Mouse (Mus musculus): Measurements from ENCODE around the gene Nudt19.
A peak's percentile ranks its signal among the peaks of the same experiment; 100 is the strongest.
"Not testable (repeated sequence)": the region's sequence is repeated elsewhere in the genome, so short reads cannot be mapped to it uniquely, and the experiment has no call there.

The Nudt19 gene

GRCm38 (mm10) chr7:35565965-35566364 is 9.9 kb upstream of the Nudt19 start:
- not testable (repeated sequence) for DNase-seq (ENCODE audit: low spot score in 2 of 2)

GRCm38 (mm10) chr7:35564872-35565271 is 8.8 kb upstream of the Nudt19 start:
- DNase-seq (ENCODE audit: low spot score in 2 of 2): not testable (repeated sequence)

- no peak for DNase-seq (ENCODE audit: low spot score in 2 of 2)
These were observed 8.2 kb upstream of the Nudt19 start for GRCm38 (mm10) chr7:35564067-35564865.

GRCm38 (mm10) chr7:35563071-35563470 is 7.0 kb upstream of the Nudt19 start:
- DNase-seq (ENCODE audit: low spot score in 2 of 2): no peak

GRCm38 (mm10) chr7:35559838-35560237 is 3.7 kb upstream of the Nudt19 start:
- DNase-seq (ENCODE audit: low spot score in 2 of 2): no peak

- no peak for DNase-seq (ENCODE audit: low spot score in 2 of 2)
These were observed 2.6 kb upstream of the Nudt19 start for GRCm38 (mm10) chr7:35558681-35559080.

- no peak for DNase-seq (ENCODE audit: low spot score in 2 of 2)
These were observed 1.5 kb upstream of the Nudt19 start for GRCm38 (mm10) chr7:35557577-35557976.

- no peak for DNase-seq (ENCODE audit: low spot score in 2 of 2)
These were observed 801 bp upstream of the Nudt19 start for GRCm38 (mm10) chr7:35556905-35557304.

- peak; percentile 91 to 92 for DNase-seq (ENCODE audit: low spot score in 2 of 2)
These were observed 590 bp downstream of the Nudt19 start for GRCm38 (mm10) chr7:35555224-35556204.

- peak; percentile 35 to 41 for DNase-seq (ENCODE audit: low spot score in 2 of 2)
These were observed 1.4 kb downstream of the Nudt19 start for GRCm38 (mm10) chr7:35554605-35555175.

- DNase-seq (ENCODE audit: low spot score in 2 of 2): peak; percentile 8 to 30
These were observed 2.1 kb downstream of the Nudt19 start for GRCm38 (mm10) chr7:35553751-35554604.

GRCm38 (mm10) chr7:35545881-35546280 is 10.2 kb downstream of the Nudt19 start:
- DNase-seq (ENCODE audit: low spot score in 2 of 2): peak; percentile 53 to 76

- DNase-seq (ENCODE audit: low spot score in 2 of 2): no peak
These were observed 18.5 kb downstream of the Nudt19 start, which contains the start of gene Tdrd12 for GRCm38 (mm10) chr7:35537562-35537961. Gene Tdrd12 (minus strand): TSS chr7:35537745.

GRCm38 (mm10) chr7:35535750-35536512 is 20.2 kb downstream of the Nudt19 start:
- no peak for DNase-seq (ENCODE audit: low spot score in 2 of 2)

- DNase-seq (ENCODE audit: low spot score in 2 of 2): not testable (repeated sequence)
These were observed 25.6 kb downstream of the Nudt19 start for GRCm38 (mm10) chr7:35530544-35530943.

GRCm38 (mm10) chr7:35530026-35530425 is 26.1 kb downstream of the Nudt19 start:
- no peak for DNase-seq (ENCODE audit: low spot score in 2 of 2)

- no peak for DNase-seq (ENCODE audit: low spot score in 2 of 2)
These were observed 29.3 kb downstream of the Nudt19 start for GRCm38 (mm10) chr7:35526795-35527194.

GRCm38 (mm10) chr7:35501995-35502394 is 54.1 kb downstream of the Nudt19 start:
- DNase-seq (ENCODE audit: low spot score in 2 of 2): peak in 1 of 2 experiments; percentile 4

- peak; percentile 2 to 31 for DNase-seq (ENCODE audit: low spot score in 2 of 2)
These were observed 58.6 kb downstream of the Nudt19 start for GRCm38 (mm10) chr7:35497516-35497915.

Data from frontal cortex, postnatal 36 days (tissue).